Mouse (Mus musculus): ENCODE measurements around the gene Fgf18. TPM values are rescaled to one million over a fixed set of nuclear protein-coding genes. Genes with fewer than 3 reads are reported as not detected.

Gene Fgf18
- polyA plus RNA-seq, 2 experiments, result 18.5 to 24.0 TPM

DNA sequence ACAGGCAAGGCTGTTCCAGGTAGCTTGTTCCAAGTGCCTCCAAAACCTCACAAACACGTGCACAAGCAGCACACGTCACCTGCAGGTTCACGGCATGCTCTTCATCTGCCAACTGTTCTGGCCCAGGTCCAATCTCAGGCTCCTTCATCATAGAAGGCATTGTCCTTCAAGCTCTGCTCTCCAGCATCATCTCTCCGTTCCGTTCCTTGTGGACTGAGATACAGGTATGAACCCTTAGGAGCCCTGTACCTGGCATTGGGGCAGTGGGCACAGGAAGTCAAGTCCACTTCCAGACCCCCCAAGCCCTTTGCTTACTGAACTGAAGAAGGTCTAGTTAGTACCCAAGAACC is 7.1 kb downstream of the Fgf18 start:
- 0 out of 2 replicates have a peak, but pooled peaks cover 2% of the 10 kb centered on the region for H3K27me3 ChIP-seq (ENCODE audit: control insufficient read depth, insufficient read depth, low read length)
- DNase-seq (ENCODE audit: low spot score), result no peak
- H3K4me2 ChIP-seq (replicated peaks; ENCODE audit: low read depth, low read length, severe bottlenecking), result no peak overlapping the region
- TF ChIP-seq POLR2A (IDR thresholded peaks at IDR 0.05; ENCODE audit: borderline replicate concordance, extremely low read depth, insufficient read depth, insufficient read length), result no peak
- no peak overlapping the region for H3K4me3 ChIP-seq (replicated peaks; ENCODE audit: low read length)
- ATAC-seq (ENCODE audit: low FRiP score, low read depth), result no peak
- WGBS, result 82% methylated on average over 5 of the region's 5 CpGs
- H3K36me3 ChIP-seq (ENCODE audit: control insufficient read depth, insufficient read depth, low read length), result peaks cover 3% of the 10 kb centered on the region; the same call in 1 of the 2 replicates
- H3K9me3 ChIP-seq (ENCODE audit: control insufficient read depth, low read length), result no peaks in the 10 kb centered on the region
- H3K4me1 ChIP-seq (ENCODE audit: control insufficient read depth, insufficient read depth, low read length), result peaks cover 15% of the 10 kb centered on the region
- no peak overlapping the region for H3K9ac ChIP-seq (ENCODE audit: low read depth, low read length, severe bottlenecking)
- H3K27ac ChIP-seq (replicated peaks; ENCODE audit: low read depth, low read length), result no peak overlapping the region

DNA sequence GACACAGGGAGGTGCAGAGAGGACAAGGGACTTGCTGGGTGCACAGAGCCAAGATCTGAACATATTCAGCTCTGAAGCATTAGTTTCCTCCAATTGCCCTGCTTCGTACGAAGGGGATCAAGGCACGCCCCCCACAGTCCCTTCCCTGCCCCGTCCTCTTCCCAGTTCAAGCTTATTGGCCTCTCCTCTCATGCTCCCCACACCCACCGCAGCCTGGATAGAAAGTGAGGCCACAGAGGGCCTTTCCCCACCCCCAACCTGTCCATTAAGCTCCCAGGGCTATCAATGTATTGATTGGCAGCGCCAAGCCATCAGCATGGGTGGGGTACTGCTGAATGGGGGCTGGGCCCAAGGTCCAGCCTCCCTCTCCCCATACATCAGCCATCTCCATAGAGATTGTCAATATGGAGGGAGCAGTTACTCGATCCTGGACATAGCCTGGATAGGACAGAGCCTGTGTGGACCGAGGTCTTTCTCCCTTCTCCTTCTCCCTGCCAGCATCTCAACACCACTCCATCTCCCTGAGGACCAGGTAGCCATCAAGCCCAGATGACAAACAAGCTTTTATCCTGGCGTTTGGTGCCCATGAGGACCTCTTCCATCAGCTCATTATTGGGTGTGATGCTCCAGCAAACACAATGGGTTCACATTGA is 7.6 kb downstream of the Fgf18 start:
- Histone ChIP-seq H3K4me2 (replicated peaks; ENCODE audit: low read depth, low read length, severe bottlenecking) (no peak overlapping the region), H3K36me3 (ENCODE audit: control insufficient read depth, insufficient read depth, low read length) (peaks cover 3% of the 10 kb centered on the region; the same call in 1 of the 2 replicates), H3K27ac (replicated peaks; ENCODE audit: low read depth, low read length) (no peak overlapping the region), H3K4me3 (replicated peaks; ENCODE audit: low read length) (no peak overlapping the region), H3K4me1 (ENCODE audit: control insufficient read depth, insufficient read depth, low read length) (peaks cover 10% of the 10 kb centered on the region), H3K27me3 (ENCODE audit: control insufficient read depth, insufficient read depth, low read length) (no peaks in the 10 kb centered on the region), H3K9ac (ENCODE audit: low read depth, low read length, severe bottlenecking) (no peak overlapping the region), H3K9me3 (ENCODE audit: control insufficient read depth, low read length) (no peaks in the 10 kb centered on the region)
- DNase-seq (ENCODE audit: low spot score), result no peak
- no peak for ATAC-seq (ENCODE audit: low FRiP score, low read depth)
- WGBS, result 82% methylated on average over 9 of the region's 9 CpGs
- no peak for TF ChIP-seq POLR2A (IDR thresholded peaks at IDR 0.05; ENCODE audit: borderline replicate concordance, extremely low read depth, insufficient read depth, insufficient read length)

DNA sequence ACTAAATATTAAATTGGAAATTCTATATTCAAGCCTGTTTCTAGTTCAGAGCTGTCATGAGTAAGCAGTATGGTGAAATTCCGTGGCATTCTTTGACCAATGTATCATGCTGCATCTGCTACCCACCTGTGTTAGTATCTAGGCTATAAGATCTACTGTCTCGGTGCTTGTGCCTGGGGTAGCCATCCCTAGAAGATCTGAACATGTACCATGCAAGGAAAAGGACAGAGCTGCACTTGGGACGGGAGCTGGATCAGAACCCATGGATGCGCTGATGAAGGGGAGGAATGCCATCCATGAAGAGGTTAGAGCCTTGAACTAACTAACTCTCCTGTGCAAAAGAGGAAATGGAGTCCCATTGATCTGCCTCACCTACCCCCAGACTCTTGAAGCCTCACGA is 8.5 kb downstream of the Fgf18 start:
- H3K27ac ChIP-seq (replicated peaks; ENCODE audit: low read depth, low read length), result no peak overlapping the region
- H3K4me2 ChIP-seq (replicated peaks; ENCODE audit: low read depth, low read length, severe bottlenecking), result no peak overlapping the region
- no peak overlapping the region for H3K9ac ChIP-seq (ENCODE audit: low read depth, low read length, severe bottlenecking)
- H3K4me1 ChIP-seq (ENCODE audit: control insufficient read depth, insufficient read depth, low read length), result peaks cover 3% of the 10 kb centered on the region; the same call in 1 of the 2 replicates
- H3K27me3 ChIP-seq (ENCODE audit: control insufficient read depth, insufficient read depth, low read length), result no peaks in the 10 kb centered on the region
- DNase-seq (ENCODE audit: low spot score), result no peak
- peaks cover 3% of the 10 kb centered on the region; the same call in 1 of the 2 replicates for H3K36me3 ChIP-seq (ENCODE audit: control insufficient read depth, insufficient read depth, low read length)
- TF ChIP-seq POLR2A (IDR thresholded peaks at IDR 0.05; ENCODE audit: borderline replicate concordance, extremely low read depth, insufficient read depth, insufficient read length), result no peak
- no peaks in the 10 kb centered on the region for H3K9me3 ChIP-seq (ENCODE audit: control insufficient read depth, low read length)
- WGBS, result 86% methylated on average over 5 of the region's 5 CpGs
- no peak overlapping the region for H3K4me3 ChIP-seq (replicated peaks; ENCODE audit: low read length)
- ATAC-seq (ENCODE audit: low FRiP score, low read depth), result no peak

DNA sequence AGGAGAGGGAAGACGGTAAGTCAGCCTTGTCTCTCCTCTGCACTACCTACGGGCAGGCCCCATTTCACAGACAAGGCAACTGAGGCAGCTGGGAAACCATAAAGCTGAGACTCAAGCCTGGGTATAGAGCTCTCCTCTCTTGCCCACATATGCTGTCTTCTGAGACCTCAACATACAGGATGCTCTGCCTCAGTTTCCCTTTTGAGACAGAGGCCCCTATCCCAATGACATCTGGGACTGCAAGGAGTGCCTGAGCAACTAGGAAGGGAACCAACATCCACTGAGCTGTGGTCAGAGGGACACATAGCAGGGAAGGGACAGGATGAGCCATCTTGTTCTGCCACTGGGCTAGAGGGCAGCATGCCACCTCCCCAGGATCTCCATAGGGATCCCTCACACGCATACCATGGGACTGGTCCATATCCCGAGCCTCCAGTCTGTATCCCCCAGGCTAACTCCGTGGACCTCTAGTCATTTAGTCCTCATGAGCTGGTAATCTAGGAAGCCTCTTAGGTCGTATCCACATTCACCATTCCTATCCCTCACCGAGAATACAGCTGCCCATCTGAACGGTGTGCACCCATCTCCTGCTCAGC is 12.7 kb downstream of the Fgf18 start:
- Histone ChIP-seq H3K4me2 (replicated peaks; ENCODE audit: low read depth, low read length, severe bottlenecking) (no peak overlapping the region), H3K9me3 (ENCODE audit: control insufficient read depth, low read length) (no peaks in the 10 kb centered on the region), H3K4me1 (ENCODE audit: control insufficient read depth, insufficient read depth, low read length) (no peaks in the 10 kb centered on the region), H3K27ac (replicated peaks; ENCODE audit: low read depth, low read length) (no peak overlapping the region), H3K4me3 (replicated peaks; ENCODE audit: low read length) (no peak overlapping the region), H3K36me3 (ENCODE audit: control insufficient read depth, insufficient read depth, low read length) (peaks cover 9% of the 10 kb centered on the region), H3K27me3 (ENCODE audit: control insufficient read depth, insufficient read depth, low read length) (no peaks in the 10 kb centered on the region), H3K9ac (ENCODE audit: low read depth, low read length, severe bottlenecking) (no peak overlapping the region)
- no peak for TF ChIP-seq POLR2A (IDR thresholded peaks at IDR 0.05; ENCODE audit: borderline replicate concordance, extremely low read depth, insufficient read depth, insufficient read length)
- 89% methylated on average over 8 of the region's 8 CpGs for WGBS
- ATAC-seq (ENCODE audit: low FRiP score, low read depth), result no peak
- no peak for DNase-seq (ENCODE audit: low spot score)

DNA sequence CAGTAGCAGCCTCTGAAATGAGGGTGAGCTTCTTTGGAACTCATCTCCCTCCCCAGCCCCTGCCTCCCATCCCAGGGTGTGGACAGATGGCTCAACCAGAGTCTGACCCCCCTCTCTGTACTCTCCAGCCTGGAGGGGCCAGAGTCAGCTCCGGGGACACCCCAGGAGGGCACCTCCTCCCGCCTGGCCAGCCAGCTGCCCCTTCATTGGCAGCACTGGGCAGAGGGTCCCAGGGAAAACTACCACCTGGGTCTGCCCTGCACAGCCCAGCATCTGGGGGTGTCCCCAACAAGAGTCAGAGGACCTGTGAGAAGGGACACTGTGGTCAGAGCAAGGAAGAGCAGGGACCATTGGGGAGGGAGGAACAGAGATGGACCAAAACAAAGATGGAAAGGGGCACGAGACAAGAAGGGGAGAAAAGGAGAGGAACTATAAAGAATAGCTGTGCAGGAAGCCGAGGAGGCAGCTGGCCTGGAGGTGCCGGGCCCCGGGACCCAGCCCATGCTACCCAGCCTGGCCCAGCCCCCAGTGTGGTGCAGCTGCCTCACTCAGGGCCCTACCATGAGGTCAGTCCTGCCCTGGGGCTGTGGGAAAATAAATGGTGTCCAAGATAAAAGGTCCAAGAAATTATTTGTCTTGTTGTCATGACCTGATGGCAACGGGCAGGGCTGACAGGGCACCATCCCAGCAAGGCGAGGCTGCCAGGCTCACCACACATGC is 14.4 kb downstream of the Fgf18 start:
- no peak for DNase-seq (ENCODE audit: low spot score)
- 69% methylated on average over 8 of the region's 8 CpGs for WGBS
- H3K27me3 ChIP-seq (ENCODE audit: control insufficient read depth, insufficient read depth, low read length), result no peaks in the 10 kb centered on the region

More for the DNA sequence above, 14.4 kb downstream of the Fgf18 start:
- Histone ChIP-seq H3K36me3 (ENCODE audit: control insufficient read depth, insufficient read depth, low read length) (peaks cover 9% of the 10 kb centered on the region), H3K9ac (ENCODE audit: low read depth, low read length, severe bottlenecking) (no peak overlapping the region), H3K9me3 (ENCODE audit: control insufficient read depth, low read length) (no peaks in the 10 kb centered on the region), H3K27ac (replicated peaks; ENCODE audit: low read depth, low read length) (no peak overlapping the region), H3K4me1 (ENCODE audit: control insufficient read depth, insufficient read depth, low read length) (no peaks in the 10 kb centered on the region), H3K4me2 (replicated peaks; ENCODE audit: low read depth, low read length, severe bottlenecking) (no peak overlapping the region), H3K4me3 (replicated peaks; ENCODE audit: low read length) (no peak overlapping the region)
- no peak for ATAC-seq (ENCODE audit: low FRiP score, low read depth)
- no peak for TF ChIP-seq POLR2A (IDR thresholded peaks at IDR 0.05; ENCODE audit: borderline replicate concordance, extremely low read depth, insufficient read depth, insufficient read length)
